Mouse (Mus musculus) kidney, adult 8-10 months (tissue): Measurements from ENCODE around the gene Rela.
A peak's percentile ranks its signal among the peaks of the same experiment; 100 is the strongest.

Experiments used
- DNase-seq, 2 experiments: peaks; one replicate each; pipeline ENCODE4 v3.0.0; 2022

The Rela gene

DNA sequence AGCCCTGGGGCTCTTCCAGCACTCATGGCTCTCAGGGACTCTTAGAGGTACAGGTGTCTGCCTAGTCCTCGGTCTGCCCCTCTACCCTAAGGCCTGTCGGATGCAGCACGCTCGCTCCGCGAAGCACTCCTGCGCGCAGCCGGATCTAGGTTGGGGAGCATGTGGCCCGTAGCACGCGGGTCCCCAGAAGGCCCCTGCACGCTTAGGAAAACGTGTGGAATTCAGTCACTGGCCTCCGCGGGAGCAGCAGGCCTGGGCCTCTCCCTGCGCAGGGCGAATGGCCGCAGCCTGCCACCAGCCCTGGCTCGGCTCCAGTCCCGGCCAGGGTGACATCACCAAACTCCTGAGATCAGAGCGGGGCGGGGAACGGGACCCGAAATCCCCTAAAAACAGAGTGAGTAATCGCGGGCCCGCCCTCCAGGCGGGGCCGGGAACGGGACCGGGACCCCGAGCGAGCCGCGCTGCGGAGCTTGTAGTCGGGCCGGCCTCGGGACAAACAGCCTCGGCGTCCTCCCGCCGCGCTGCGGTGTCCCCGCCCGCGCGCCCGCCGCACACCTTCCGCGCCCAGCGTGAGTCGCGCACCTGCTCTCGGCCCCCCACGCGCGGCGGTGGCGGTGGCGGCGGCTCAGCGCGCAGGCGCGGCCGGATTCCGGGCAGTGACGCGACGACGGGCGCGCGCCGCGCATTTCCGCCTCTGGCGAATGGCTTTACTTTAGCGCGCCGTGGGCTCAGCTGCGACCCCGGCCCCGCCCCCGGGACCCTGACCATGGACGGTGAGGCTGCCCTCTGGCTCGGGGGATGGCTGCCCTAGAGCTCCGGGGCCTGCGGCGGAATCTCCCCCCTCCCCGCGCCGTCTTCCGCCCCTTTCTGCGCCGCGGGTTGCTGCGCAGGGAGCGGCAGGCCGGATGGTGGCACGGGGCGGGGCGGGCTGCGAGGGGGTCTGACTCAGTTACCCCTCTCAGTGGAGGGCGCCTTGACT lies at the start of gene Rela:
Gene Rela, plus strand, starts transcription at position 415 of the 979 bp plus-strand sequence.
- DNase-seq: peak; percentile 88 to 90

DNA sequence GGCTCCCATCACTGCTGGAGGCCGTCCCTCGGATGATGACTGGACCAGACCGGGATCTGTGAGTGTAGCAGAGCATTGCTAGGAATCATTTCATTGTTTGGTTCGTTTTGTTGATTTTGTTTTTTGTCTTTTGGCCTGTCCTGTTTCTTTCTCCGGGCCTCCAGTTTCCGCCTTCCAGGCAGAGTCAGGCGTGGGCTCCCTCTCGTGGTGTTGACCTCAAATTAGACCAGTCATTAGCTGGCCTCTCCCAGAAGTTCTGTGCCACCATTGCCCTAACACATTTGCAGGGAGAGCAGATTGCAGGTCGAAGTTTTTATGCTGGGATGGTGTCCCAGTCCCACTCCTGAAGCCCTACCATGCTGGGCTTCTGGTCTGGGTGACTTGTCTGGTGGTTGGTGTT lies 48.1 kb upstream of the Rela start:
- DNase-seq: no peak

DNA sequence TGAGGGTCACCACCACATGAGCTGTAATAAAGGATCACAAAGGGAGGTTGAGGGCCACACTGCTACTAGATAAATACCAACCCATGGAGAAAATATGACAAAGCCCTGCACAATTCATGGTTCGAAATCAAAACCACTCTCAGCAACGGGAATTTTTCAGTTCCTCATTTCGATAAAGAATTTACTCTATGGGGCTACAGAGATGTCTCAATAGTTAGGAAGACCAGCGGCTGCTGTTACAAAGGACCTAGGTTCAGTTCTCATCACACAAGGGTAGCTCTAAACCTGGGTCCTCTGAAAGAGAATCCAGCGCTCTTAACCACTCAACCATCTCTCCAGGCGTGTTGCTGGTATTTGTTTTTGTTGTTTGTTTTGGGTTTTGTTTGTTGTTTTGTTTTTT lies 45.4 kb upstream of the Rela start:
- DNase-seq: no peak

DNA sequence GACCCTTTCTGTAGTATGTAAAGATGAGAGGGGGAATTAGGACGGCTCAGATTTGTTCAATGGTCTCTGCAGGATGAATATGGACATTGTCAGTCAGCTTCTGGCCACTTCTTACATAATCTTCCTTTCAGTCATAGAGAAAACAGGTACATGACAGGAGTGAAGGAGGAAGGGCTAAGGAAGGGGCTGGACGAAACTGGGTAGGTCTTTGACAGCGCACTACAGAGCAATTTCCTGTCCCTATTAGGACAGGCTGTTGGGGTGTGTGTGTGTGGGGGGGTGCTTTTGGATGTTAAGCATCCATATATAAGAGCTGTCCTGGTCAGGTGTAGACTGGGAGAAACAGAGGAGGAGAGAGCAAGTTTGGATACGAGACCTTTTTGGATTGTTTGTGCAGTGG lies 38.1 kb upstream of the Rela start:
- no peak for DNase-seq

DNA sequence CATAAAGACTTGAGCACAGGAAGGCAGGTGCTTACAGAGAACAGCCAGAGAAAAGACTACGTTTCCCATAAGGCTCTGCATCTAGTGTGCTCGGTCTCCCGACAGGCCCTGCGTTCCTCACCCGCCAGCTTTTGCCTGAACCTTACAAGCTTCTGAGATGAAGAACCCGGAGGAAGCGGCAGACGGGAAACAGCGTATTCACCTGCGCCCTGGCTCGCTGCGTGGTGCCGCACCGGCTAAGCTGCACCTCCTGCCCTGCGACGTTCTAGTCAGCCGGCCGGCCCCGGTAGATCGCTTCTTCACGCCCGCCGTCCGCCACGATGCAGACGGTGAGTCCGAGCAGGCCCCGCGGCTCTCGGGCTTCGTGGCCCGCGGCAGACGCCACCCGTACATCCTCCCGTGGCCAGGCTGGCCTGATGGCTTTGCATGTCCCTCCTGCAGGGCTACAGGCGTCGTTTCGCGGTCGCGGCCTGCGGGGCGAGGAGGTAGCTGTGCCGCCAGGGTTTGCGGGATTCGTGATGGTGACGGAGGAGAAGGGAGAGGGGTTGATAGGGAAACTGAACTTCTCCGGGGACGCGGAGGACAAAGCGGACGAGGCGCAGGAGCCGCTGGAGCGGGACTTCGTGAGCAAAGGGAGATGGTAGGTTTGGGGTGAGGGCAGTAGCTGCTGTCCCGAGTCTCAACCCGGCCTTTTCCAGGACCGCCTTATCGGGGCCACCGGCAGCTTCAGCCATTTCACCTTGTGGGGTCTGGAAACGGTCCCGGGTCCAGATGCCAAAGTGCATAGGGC lies 35.3 kb upstream of the Rela start, which contains the start of gene Rnaseh2c:
Gene Rnaseh2c, plus strand, starts transcription at position 122 of the 790 bp plus-strand sequence.
- peak; percentile 69 to 73 for DNase-seq

DNA sequence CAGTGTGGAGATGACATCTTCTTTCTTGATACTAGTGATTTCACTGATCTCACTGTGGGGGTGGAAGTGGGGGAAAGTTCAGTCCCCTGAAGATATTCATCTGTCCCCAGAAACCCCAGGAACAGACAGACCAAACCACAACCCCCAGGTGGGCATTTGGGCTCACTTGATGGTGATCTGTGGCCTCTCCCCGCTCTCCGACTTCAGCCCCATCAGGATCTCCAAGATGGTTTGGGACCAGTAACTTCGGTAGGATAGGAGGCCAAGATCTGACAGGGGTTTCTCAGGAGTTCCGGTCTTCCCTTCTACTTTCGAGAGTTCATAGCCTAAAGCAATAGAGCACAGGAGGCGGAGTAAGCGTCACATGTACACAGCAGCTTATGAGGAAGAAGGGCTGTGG lies 33.6 kb upstream of the Rela start:
- DNase-seq: no peak

DNA sequence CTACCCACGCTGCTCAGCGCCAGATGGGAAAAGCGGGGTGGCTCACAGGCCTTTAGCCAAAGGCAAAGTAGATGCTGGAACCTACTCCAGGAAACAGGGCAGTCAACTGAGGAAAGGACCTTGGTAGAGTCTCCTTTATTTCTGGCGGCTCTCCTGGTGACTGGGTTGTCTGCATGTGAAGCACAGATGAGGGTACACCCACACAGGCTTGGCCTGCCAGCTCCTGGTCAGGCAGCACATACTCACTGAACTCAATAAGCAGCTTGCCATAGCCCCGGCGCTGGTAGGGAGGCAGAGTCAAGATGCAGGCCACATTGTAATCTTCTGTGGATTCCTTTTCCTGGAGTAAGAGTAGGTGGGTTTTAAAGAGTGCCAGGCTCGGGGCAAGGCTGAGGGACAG lies 32.2 kb upstream of the Rela start:
- DNase-seq: no peak

DNA sequence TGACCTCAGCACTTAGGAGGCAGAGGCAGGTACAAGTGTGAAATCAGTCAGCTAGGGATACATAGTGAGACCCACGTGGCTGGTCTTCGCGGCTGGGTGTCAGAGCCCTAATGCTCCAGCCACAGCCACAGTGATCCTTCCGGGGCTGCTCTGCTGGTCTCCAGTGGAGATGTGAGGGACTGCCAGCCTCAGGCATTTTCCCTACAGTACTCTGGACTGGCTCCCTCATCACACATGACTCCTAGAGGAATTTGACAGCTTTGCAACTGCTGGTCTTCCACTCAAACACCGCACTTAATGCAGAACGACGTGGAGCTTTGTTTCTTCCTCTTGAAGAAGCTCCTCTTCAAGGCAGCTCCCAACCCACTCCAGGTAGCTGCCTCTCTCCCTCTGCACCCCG lies 31.1 kb upstream of the Rela start:
- no peak for DNase-seq

DNA sequence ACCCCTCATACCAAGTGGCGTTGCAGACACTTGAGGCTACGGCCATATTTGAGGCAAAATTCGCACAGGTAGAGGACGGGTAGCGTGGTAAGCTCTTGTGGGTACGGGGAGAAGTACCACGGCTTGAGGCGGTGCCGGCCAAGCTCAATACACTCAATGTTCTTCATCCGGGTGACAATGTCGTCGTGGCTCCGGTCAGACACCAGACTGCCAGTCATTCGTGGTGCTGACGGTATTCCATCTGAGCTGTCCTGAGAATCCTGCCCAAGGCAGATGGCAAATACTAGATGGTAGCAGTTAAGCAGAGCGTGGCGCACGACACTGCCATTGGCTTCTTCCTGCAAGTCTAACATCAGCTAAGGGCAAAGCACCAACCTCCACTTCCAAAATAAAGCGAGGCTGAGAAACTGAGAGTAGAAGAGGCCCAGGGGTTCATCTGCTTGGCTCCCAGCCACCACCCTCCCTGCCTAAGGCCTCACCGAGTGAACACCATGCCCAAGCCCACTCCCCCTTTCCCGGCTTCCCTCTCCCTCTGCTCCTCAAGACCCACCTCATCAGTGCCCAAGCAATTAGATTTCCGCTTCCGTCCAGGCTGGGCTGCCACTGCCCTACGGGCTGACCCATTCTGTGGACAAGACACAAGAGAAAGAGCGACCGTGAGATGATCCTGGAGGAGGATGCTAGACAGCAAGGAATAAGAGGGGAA lies 29.4 kb upstream of the Rela start:
- DNase-seq: no peak

DNA sequence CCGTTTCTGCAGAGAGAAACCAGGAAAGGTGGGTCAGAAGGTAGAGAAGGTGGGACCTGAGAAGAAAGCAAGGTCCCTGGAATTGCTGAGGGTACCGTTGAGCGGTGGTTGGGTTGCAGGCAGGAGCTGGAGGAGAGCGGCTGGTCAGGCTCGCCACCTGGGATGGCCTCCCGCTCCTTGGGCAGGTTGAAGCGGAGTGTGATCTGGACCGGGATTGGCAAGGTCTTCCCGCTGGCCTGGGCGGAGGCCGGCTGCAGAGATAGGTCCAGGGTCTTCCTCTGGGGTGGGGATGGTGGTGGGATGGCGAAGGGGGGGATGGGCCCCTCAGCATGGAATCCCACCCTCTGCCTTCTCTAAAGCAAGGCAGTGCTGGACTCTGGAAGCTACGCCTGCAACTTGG lies 28.6 kb upstream of the Rela start:
- DNase-seq: no peak

DNA sequence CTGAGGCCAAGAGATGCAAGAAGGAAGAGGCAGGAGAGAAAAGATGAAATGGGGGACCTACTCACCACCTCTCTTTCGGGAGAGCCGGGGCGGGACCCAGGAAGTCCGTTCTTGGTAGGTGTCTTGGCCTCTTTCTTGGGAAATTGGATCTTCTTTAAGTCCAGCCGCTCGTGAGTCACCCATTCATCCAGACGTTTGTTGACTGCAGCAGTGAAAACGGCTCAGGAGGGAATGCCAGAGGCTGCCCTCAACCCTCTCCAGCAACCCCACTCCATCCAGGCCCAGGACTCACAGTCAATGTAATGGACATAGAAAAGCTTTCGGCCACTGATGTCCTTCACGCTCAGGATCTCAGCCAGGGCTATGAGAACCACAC lies 28.1 kb upstream of the Rela start:
- no peak for DNase-seq

DNA sequence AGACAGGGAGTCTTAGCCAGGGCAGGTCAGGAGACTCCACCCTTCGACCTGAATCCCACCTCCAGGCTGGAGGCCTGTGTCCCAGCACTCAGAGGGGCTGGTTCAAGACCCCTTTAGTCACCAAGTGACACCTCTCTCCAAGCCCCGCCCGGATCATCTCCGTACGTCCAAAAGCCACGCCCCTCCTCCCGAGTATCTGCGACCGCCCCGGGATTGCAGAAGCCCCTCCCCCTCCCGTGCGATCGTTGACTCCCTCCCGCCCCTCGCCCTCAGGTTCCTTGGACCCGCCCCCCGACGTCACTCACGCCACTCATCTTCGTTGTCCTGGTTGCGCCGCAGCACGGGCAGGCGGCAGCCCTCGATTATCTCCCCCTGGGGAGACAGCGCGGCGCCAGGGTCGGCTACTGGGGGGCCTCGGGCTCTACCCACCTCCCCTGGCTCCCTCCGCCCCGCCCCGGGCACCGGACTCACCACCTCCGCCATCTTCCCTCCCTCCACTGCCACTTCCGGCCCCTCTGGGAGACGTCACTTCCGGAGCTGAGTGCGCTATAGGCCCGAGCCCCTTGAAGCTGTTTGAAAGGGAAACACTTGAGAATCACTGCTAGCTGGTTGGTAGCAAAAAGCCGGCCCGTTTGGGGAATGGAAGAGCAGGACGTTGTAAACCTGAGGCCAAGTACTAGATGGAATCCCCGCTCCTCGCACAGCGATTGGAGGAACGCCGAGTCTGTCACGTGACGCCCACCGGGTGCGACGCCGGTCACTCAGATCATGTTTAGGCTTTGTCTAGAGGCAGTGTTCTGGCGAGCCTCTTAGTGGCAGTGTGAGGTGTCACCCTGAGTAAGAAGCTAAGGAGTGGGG lies 27.5 kb upstream of the Rela start, which contains the start of gene Kat5:
Gene Kat5, minus strand, starts transcription at position 691 of the 858 bp plus-strand sequence.
- DNase-seq: peak; percentile 88 to 91

DNA sequence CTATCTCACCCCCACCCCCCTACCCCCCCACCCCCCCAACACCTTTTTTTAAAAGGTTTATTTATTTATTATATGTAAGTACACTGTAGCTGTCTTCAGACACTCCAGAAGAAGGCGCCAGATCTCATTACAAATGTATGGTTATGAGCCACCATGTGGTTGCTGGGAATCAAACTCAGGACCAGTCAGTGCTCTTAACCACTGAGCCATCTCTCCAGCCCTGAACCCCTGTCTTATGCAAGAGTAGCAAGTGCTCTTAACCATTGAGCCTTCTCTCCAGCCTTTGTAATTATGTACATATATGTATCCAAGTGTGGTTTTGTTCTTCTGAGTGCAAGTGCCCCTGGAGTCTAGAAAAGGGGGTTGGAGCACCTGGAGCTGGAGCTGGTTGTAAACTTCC lies 25.3 kb upstream of the Rela start:
- no peak for DNase-seq

DNA sequence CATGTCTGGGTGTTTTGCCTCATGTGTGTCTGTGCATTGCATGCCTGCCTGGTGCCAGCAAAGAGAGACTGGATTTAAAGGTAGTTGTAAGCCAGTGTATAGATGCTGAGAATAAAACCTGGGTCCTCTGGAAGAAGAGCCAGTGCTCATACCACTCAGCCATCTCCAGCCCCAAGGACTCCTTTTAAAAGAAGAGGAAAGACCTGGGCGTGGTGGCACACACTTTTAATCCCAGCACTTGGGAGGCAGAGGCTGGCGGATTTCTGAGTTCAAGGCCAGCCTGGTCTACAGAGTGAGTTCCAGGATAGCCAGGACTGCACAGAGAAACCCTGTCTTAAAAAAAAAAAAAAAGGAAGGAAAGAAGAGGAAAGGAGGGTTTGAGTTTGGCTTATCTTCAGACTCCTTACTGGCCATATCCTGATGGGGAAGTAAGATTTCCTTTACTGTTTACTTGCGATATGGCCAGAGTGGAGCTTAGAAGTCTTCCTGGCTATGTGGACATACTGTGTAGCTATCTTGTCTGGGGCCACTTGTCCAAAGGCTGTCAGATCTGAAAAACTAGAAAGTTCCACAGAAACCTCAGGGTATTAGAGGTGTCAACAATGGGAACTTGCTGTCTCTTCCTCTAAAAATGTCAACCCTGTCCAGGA lies 24.4 kb upstream of the Rela start:
- no peak for DNase-seq

DNA sequence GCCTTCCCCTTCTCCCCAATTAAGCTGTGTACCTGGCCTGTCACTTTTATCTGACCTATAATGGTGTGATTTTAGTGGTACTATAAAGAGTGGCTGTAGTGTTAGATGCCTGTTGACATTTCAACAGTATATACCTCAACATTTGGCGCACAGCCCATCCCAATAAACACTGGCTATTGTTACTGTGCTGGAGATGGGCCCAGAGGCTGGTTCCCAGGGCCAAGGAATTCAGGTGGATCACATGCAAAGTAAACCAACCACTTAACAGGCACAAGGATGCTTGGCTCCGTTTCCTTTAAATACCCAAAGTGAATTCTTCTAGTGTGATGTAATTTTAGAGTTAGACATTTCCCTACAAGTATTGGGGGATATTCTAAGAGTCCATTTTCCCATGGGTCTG lies 22.3 kb upstream of the Rela start:
- no peak for DNase-seq

DNA sequence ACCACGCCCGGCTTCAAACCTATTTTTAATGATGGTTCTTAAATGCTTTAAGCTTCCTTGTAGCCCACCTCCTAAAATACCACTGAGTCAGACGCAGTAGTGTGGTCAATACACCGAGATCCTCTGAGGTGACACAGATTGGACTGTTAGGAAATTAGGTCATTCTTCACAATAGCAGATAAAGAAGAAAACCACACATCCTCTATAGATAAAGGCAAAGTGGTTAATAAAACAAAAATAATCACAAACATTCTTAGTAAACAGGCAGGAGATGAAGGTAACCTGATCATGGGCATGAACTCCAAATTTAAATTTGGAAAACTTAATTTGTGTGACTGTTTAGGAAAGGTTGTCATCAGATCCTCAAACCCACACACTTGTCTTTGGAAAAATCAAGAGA lies 17.3 kb upstream of the Rela start:
- no peak for DNase-seq

DNA sequence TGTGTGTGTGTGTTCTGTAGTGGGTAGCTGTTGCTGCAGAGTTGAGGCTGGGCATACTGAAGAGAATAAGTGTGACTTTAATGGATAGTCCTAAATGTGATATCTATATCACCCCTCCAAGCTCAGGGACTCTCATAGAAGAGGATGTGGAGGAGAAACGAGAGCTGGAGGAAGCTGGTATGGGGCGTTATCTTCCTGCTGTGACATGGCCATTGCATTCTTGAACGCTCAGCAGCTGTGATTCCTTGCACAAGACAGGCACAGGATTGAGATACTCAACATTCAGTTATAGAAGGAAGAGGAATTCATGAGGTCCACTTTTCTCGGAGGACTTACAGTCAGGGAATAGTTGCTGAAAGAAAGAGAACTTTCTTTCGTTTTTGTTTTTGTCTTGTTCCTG lies 15.4 kb upstream of the Rela start:
- no peak for DNase-seq

DNA sequence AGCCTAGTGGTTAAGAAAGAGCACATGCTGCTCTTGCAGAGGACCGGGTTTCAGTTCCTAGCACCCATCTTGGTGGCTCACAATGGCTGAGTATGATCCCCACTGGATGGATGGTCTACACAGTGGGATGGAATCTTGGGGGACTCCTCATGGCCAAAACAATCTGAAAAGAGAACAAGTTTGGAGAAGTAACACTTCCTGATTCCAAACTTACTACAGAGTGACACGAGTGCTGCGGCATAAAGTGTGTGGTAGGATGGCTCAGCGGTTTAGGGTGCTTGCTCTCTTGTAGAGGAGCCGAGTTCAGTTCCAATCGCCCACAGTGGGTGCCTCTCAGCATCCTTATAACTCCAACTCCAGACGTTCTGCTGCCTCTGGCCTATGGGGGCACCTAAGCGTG lies 12.0 kb upstream of the Rela start:
- DNase-seq: no peak

DNA sequence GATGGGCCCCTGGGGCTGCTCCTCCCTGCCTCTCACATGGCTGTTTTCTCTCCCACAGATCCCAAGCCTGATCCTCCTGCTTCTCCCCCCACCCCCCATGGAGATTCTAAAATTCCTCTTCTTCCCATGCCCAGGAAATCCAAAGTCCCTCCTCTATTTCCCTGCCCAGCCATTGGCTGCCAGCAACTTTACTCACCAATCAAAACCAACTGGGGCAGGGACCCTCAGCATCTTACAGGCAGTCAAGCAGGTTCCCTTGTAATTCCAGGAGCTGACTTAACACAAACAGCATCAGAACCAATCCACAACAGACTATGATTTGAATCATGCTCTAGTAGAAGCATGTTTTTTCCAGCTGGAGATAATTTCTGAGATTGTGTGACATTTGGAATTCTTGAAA lies 7.4 kb upstream of the Rela start:
- no peak for DNase-seq

DNA sequence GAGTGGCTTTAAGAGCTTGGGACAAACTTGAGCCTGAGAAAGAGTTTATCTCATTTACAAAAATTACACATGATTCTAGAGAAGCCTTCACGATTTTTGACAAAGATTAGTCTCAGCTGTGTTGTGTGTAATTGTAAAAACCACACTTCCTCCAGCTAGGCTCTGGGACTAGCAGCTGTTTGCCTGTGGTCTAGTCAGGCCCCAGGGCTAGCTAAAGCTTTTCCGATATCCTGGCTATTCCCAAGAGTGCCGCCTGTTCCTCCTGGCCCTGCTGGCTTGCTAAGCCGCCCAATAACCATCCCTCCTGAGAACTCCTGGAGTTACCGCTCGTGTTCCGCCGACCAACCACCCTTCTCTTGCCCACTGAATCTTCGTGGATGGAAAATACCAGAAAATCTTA lies 5.2 kb upstream of the Rela start:
- no peak for DNase-seq

DNA sequence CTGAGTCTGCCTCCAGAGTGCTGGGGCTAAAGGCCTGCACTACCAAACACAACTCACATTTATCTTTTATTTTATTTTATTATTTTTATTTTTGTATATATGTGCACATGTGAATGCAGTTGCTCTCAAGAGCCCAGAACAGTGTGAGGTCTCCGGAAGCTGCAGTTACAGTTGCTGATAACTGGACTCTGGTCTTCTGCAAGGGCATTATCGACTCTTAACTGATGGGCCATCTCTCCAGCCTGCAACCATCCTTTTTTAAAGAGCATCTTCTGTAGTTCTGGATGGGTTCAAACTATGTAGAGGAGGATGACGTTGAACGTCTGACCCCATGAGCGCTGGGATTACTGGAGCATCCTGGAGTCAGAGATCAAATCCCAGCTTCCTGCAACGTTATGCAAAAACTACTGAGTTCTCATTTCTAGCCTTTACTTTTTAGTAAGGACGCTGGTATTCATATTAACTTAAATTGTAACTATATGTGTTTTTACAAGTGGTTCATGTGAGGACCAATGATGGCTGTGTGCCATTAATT lies 1.2 kb upstream of the Rela start:
- DNase-seq: no peak
